Mouse (Mus musculus): ENCODE measurements around the gene Plxnd1. TPM values are rescaled to one million over a fixed set of nuclear protein-coding genes. Genes with fewer than 3 reads are reported as not detected.

Gene Plxnd1
- polyA plus RNA-seq, 1 experiment from 2014 or later: 33.1 TPM

DNA sequence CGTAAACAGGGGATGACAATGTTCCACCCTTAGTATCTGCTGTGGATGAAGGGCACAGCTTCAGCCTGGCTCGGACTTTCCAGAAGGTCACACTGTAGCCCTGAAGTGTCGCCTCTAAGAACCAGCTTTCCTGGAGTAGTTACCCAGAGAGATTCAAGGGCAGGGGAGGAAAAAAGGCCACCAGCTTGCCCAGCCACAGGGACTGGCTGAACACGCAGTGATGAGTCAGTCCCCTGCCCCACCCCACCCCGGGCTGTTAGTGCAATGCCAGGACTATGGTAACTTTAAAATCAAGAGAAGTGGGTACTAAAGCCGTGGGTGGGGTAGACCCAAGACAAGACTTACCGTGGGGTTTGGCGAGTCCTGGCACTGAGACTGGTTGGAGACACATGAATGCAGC lies 19.2 kb downstream of the Plxnd1 start:
- H3K4me2 ChIP-seq (replicated peaks): no peak overlapping the region
- ATAC-seq (ENCODE audit: insufficient number of reproducible peaks, insufficient read depth, low FRiP score, low TSS enrichment): no peak
- H3K36me3 ChIP-seq: no peaks in the 10 kb centered on the region
- H3K9me3 ChIP-seq: no peaks in the 10 kb centered on the region
- no peaks in the 10 kb centered on the region for H3K27me3 ChIP-seq
- H3K4me1 ChIP-seq: peaks cover 25% of the 10 kb centered on the region
- no peak overlapping the region for H3K9ac ChIP-seq
- no peak overlapping the region for H3K27ac ChIP-seq
- H3K4me3 ChIP-seq: no peak overlapping the region
- 88% methylated on average over 8 of the region's 8 CpGs for WGBS

- no peak for ATAC-seq (ENCODE audit: insufficient number of reproducible peaks, insufficient read depth, low FRiP score, low TSS enrichment)
- H3K4me1 ChIP-seq: peaks cover 20% of the 10 kb centered on the region
- H3K9me3 ChIP-seq: no peaks in the 10 kb centered on the region
- no peak overlapping the region for H3K4me2 ChIP-seq (replicated peaks)
- H3K36me3 ChIP-seq: no peaks in the 10 kb centered on the region
- WGBS: 76% methylated on average over 16 of the region's 16 CpGs
- no peaks in the 10 kb centered on the region for H3K27me3 ChIP-seq
- no peak overlapping the region for H3K9ac ChIP-seq
- no peak overlapping the region for H3K27ac ChIP-seq
- no peak overlapping the region for H3K4me3 ChIP-seq
Observed at GRCm38 (mm10) chr6:115973881-115974662, 20.7 kb downstream of the Plxnd1 start.

DNA sequence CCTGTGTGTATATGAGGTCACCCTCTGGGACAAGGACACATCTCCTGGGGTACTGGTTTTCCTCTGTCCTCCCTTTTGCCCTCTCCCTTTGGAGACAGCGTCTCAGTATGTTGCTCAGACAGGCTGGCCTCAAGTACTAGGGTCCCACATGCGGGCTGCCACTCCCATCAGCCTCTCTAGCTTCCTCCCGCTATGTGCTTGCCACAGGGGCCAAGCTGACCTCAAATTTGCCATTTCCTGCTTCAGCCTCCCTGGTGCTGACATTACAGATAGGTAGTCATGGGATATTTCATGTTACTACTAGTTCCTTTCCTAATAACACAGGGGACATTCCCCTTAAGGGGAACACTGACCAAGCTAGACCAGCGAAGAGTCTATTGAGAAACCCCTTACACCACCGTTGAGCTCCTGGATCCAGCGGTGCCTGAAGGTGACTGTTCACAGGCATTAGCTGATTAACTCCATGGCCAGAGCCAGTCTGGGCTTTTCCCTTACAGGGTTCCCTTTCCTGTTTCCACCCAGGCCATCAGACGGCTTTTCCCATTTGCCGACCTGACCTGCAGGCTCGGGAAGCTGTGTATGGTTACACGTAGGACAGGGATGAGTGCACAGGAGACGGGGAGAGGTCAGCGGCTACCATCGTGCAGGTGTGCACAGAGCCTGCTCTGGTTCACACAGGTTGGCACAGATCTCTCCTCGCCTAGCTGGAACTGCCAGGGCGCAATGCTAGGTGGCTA lies 21.5 kb downstream of the Plxnd1 start:
- WGBS: 84% methylated on average over 15 of the region's 15 CpGs
- H3K9ac ChIP-seq: no peak overlapping the region
- no peaks in the 10 kb centered on the region for H3K36me3 ChIP-seq
- no peak overlapping the region for H3K27ac ChIP-seq
- H3K27me3 ChIP-seq: no peaks in the 10 kb centered on the region
- ATAC-seq (ENCODE audit: insufficient number of reproducible peaks, insufficient read depth, low FRiP score, low TSS enrichment): no peak
- H3K4me3 ChIP-seq: no peak overlapping the region
- no peaks in the 10 kb centered on the region for H3K9me3 ChIP-seq
- no peak overlapping the region for H3K4me2 ChIP-seq (replicated peaks)
- peaks cover 25% of the 10 kb centered on the region for H3K4me1 ChIP-seq

GRCm38 (mm10) chr6:115972083-115972764 lies 22.6 kb downstream of the Plxnd1 start:
- no peak overlapping the region for H3K27ac ChIP-seq
- H3K4me2 ChIP-seq (replicated peaks): no peak overlapping the region
- no peak overlapping the region for H3K9ac ChIP-seq
- no peak overlapping the region for H3K4me3 ChIP-seq
- no peaks in the 10 kb centered on the region for H3K9me3 ChIP-seq
- no peaks in the 10 kb centered on the region for H3K36me3 ChIP-seq
- WGBS: 79% methylated on average over 7 of the region's 7 CpGs
- H3K4me1 ChIP-seq: peaks cover 24% of the 10 kb centered on the region
- ATAC-seq (ENCODE audit: insufficient number of reproducible peaks, insufficient read depth, low FRiP score, low TSS enrichment): 0 out of 2 replicates have a peak, but pooled peaks have one; percentile 48
- H3K27me3 ChIP-seq: no peaks in the 10 kb centered on the region

DNA sequence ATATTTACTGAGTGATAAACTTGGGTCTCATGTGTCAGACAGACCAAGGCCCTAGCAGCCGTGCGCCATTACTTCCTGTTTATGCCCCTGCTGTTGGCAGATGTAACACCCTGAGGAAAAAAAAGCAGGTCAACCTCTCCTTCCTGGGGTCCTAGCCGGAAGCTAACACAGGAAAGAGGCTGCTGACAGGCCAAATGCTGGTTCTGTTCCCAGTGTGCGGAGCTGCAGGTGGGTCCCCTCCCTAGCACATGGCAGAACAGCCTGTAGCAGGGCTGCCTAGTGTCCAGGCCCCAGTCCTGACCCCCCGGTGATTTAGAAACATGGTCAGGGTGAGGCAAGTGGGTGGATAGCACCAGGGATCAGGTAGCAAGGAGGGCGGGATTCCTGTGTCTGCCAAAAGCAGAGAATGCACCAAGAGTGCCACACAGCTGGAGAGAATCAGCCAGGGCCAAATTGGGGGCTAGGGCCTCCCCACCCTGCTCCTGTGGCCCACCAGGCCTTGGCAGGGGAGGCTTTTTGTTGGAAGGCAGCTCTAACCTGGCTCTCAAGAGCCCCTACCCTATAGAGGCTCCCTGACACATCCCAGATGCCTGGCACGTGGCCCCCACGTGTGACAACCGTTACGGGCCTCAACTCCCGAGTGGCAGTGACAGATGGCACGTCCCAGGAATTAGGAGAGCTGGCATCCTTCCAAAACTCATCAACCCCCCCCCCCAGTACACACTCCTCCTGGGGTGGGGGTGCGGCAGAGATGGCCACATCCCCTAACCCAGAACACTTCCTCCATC lies 23.3 kb downstream of the Plxnd1 start:
- WGBS: 46% methylated on average over 13 of the region's 13 CpGs
- no peak overlapping the region for H3K9ac ChIP-seq
- H3K4me2 ChIP-seq (replicated peaks): no peak overlapping the region
- H3K27ac ChIP-seq: peak overlapping the region; percentile 25; the same call in 1 of the 2 replicates
- H3K9me3 ChIP-seq: no peaks in the 10 kb centered on the region
- H3K36me3 ChIP-seq: no peaks in the 10 kb centered on the region
- no peak for ATAC-seq (ENCODE audit: insufficient number of reproducible peaks, insufficient read depth, low FRiP score, low TSS enrichment)
- H3K4me1 ChIP-seq: peaks cover 24% of the 10 kb centered on the region
- no peak overlapping the region for H3K4me3 ChIP-seq
- H3K27me3 ChIP-seq: no peaks in the 10 kb centered on the region

DNA sequence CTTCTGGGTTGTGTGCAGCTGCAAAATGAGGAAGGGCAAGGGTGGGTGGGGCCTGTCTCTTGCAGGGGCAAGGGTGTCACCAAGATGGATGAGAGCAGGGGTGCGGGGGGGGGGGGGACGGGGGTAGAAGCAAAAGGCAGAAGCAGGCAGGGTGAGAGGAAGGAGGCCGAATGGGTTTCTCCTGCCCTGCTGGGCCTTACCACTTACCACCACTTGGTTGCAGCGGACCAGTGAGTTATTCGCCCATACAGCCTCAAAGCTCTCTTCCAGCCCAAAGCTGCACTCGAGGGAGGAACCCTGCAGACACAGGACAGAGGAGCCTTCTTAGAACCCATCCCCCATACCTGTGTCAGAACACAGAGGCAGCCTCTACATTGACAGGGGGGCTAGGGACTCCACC lies 24.9 kb downstream of the Plxnd1 start:
- H3K4me2 ChIP-seq (replicated peaks): no peak overlapping the region
- no peak overlapping the region for H3K4me3 ChIP-seq
- H3K9me3 ChIP-seq: no peaks in the 10 kb centered on the region
- WGBS: 66% methylated on average over 4 of the region's 6 CpGs
- no peaks in the 10 kb centered on the region for H3K36me3 ChIP-seq
- H3K4me1 ChIP-seq: peaks cover 24% of the 10 kb centered on the region
- no peak for ATAC-seq (ENCODE audit: insufficient number of reproducible peaks, insufficient read depth, low FRiP score, low TSS enrichment)
- H3K27me3 ChIP-seq: no peaks in the 10 kb centered on the region
- no peak overlapping the region for H3K27ac ChIP-seq
- no peak overlapping the region for H3K9ac ChIP-seq

DNA sequence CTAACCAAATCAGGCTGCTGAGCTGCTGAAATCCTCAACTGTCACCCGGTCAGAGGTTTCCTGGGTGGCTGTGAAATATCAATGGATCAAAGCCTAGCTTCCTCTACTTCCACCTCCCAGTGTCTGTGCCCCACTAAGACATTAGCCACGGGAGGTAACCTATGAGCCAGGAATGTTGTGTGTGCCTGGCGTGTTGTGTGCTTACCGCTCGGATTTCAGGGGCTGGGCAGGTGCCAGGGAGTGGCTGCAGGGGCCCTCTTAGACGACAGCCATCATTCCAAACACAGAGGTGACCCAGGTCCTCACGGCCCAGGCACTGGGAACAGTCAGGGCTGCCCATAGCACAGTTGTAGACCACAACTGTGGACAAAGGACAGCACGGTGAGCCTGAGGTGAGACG lies 25.7 kb downstream of the Plxnd1 start:
- peaks cover 24% of the 10 kb centered on the region for H3K4me1 ChIP-seq
- no peaks in the 10 kb centered on the region for H3K36me3 ChIP-seq
- ATAC-seq (ENCODE audit: insufficient number of reproducible peaks, insufficient read depth, low FRiP score, low TSS enrichment): no peak
- 63% methylated on average over 9 of the region's 9 CpGs for WGBS
- H3K27me3 ChIP-seq: no peaks in the 10 kb centered on the region
- no peak overlapping the region for H3K27ac ChIP-seq
- H3K9me3 ChIP-seq: no peaks in the 10 kb centered on the region
- no peak overlapping the region for H3K4me3 ChIP-seq
- H3K9ac ChIP-seq: 0 out of 2 replicates have a peak overlapping the region, but pooled peaks have one; percentile 15
- no peak overlapping the region for H3K4me2 ChIP-seq (replicated peaks)

DNA sequence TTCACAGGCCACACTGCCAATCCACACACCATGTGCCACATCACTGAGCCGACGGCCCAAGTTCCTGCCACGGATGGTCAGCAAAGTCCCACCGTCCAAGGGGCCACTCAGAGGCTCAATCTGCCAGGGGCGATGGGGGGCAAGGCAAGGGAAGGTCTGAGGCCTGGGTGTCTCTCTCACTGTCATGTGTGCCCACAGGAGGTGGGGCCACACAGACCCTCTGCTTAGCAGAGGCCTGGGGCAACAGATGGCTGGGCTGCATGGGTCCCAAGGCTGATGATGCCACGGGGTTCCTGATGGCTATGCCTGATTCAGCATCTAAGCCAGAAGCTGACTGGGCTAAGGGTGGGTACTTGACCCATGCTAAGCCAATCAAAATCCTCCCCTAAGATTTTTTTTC lies 26.1 kb downstream of the Plxnd1 start:
- Histone ChIP-seq H3K9ac (0 out of 2 replicates have a peak overlapping the region, but pooled peaks have one; percentile 15), H3K4me3 (no peak overlapping the region), H3K4me1 (peaks cover 24% of the 10 kb centered on the region), H3K9me3 (no peaks in the 10 kb centered on the region), H3K36me3 (no peaks in the 10 kb centered on the region), H3K4me2 (replicated peaks) (no peak overlapping the region), H3K27me3 (no peaks in the 10 kb centered on the region), H3K27ac (no peak overlapping the region)
- ATAC-seq (ENCODE audit: insufficient number of reproducible peaks, insufficient read depth, low FRiP score, low TSS enrichment): no peak
- 63% methylated on average over 6 of the region's 6 CpGs for WGBS

DNA sequence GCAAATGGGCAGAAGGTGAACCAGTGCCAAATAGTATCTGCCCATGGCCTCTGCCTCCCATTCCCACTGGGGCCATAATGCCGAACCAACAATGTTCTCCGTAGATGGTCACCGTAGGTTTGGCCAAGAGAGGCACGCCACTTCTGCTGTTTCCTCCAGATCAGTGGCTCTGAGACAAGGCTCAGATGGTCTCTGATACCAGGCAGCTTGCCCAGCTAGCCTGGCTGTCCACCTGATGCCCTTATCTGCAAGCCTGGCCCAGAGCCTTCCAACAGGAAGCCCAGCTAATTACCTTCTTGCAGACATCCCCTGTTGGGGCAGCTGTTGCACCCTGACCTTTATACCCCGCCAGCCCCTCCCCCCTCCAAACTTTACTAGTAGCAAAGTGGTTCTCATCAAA lies 26.7 kb downstream of the Plxnd1 start:
- H3K9ac ChIP-seq: no peak overlapping the region
- peaks cover 24% of the 10 kb centered on the region for H3K4me1 ChIP-seq
- no peak for ATAC-seq (ENCODE audit: insufficient number of reproducible peaks, insufficient read depth, low FRiP score, low TSS enrichment)
- H3K36me3 ChIP-seq: no peaks in the 10 kb centered on the region
- H3K27ac ChIP-seq: no peak overlapping the region
- 76% methylated on average over 5 of the region's 5 CpGs for WGBS
- no peaks in the 10 kb centered on the region for H3K9me3 ChIP-seq
- no peaks in the 10 kb centered on the region for H3K27me3 ChIP-seq
- H3K4me2 ChIP-seq (replicated peaks): no peak overlapping the region
- no peak overlapping the region for H3K4me3 ChIP-seq

- no peak for ATAC-seq (ENCODE audit: insufficient number of reproducible peaks, insufficient read depth, low FRiP score, low TSS enrichment)
- WGBS: 88% methylated on average over 15 of the region's 15 CpGs
- H3K4me3 ChIP-seq: no peak overlapping the region
- no peak overlapping the region for H3K27ac ChIP-seq
- no peaks in the 10 kb centered on the region for H3K27me3 ChIP-seq
- H3K4me2 ChIP-seq (replicated peaks): no peak overlapping the region
- H3K9ac ChIP-seq: no peak overlapping the region
- H3K4me1 ChIP-seq: peaks cover 24% of the 10 kb centered on the region
- H3K9me3 ChIP-seq: no peaks in the 10 kb centered on the region
- no peaks in the 10 kb centered on the region for H3K36me3 ChIP-seq
Observed at GRCm38 (mm10) chr6:115967291-115967880, 27.4 kb downstream of the Plxnd1 start.
